Mouse (Mus musculus): ENCODE measurements around the gene Pola2.

DNA sequence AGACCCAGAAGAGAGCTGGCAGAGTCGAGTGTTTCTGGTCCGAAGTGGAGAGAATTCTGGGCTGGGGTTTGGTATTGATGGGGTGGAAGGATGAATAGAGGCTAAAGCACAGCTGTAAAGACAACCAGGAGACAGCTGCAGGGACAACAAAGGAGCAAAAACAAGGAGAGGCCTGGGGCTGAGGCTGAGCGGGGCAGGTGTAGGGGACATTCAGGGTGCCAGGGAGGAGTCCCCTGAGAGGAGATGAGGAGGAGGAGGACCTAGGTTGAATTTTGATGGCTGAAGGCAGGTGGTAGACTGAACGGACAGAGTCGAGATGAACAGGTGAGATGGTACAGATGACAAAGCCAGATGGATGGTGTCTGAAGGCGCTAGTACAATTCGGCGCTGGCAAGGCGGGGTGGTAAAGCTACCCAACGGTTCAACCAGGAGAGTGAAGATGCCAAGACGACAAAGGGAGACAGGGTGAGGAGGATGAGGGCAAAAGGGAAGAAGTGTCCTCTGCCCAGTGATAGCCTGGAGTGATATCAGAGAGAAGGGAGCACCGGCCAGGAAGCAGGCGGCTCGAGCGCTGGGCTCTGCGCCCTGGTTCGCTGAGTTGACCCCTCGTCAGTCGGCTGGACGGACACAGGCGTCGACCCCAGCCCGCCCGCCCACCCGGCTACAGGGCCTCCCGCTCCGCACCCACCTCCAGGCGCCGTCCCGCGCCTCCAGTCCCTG lies 70.6 kb downstream of the Pola2 start:
- TF ChIP-seq CTCF (IDR thresholded peaks at IDR 0.05; ENCODE audit: control insufficient read depth, insufficient read depth, insufficient read length) (no peak), MAX (IDR thresholded peaks at IDR 0.05) (no peak), CEBPB (IDR thresholded peaks at IDR 0.05; ENCODE audit: low read depth) (no peak), MYOD1 (IDR thresholded peaks at IDR 0.05; ENCODE audit: control insufficient read depth, insufficient read length, low read depth) (no peak), USF1 (IDR thresholded peaks at IDR 0.05; ENCODE audit: low read depth) (no peak), MYOG (IDR thresholded peaks at IDR 0.05; ENCODE audit: control insufficient read depth, extremely low read depth, insufficient read length) (no peak), FOSL1 (IDR thresholded peaks at IDR 0.05; ENCODE audit: insufficient read depth, low read length, poor library complexity, severe bottlenecking) (no peak)
